Mouse (Mus musculus): ENCODE measurements around the gene Ubr4.

DNA sequence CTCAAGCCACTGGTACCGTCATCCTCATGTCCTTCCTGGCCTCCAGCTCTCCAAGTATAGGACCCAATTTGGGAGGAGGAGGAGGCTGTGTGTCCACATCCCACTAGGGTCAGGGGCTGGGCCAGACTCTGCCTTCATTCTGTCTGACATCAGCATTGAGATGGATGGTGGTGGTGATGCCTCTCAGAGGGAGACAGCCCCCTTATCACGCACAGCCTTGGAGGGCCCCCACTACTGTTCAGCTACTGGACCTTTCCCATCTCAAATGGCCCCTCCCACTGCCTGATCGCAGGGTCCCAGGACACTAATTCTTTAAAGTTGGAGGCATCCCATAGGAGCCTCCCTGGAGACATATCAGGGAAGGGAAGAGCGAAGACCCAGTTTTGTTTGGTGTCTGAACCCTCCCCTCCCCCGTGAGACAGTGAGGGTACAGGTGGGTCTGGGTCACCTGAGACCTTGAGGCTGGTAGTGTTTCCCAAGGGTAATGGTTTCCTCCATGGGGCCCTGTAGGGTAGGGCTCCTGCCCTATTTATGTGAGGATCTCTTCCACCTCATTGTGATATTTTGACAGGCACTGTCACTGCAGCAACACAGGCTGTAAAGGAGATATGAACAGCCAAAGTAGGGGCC, 139.2 kb downstream of the Ubr4 start:
- no peak for TF ChIP-seq USF1 (IDR thresholded peaks at IDR 0.05; ENCODE audit: low read depth)
- TF ChIP-seq CTCF (IDR thresholded peaks at IDR 0.05; ENCODE audit: control insufficient read depth, insufficient read depth, insufficient read length) = no peak
- no peak for TF ChIP-seq CEBPB (IDR thresholded peaks at IDR 0.05; ENCODE audit: low read depth)
- TF ChIP-seq MAX (IDR thresholded peaks at IDR 0.05) = no peak
- no peak for TF ChIP-seq FOSL1 (IDR thresholded peaks at IDR 0.05; ENCODE audit: insufficient read depth, low read length, poor library complexity, severe bottlenecking)

All from C2C12 (cell line).